In genomic region chr3:150610681-150611101, GRCm38 (mm10) we compare ENCODE assay signal across 7 mouse cellular contexts.
A peak's percentile ranks its signal among the peaks of the same experiment; 100 is the strongest.
DNase-seq lines count a peak whose midpoint lies in the region; ATAC-seq and TF ChIP-seq lines count a peak whose summit lies in the region.

No protein-coding gene starts in this region.

- H3K27ac ChIP-seq in forebrain, postnatal 0 days (ENCODE audit: low read depth, low read length) = 0 out of 2 replicates have a peak overlapping the region, but pooled peaks have one; percentile 42
- H3K27ac ChIP-seq in heart, postnatal 0 days (ENCODE audit: low read depth) = peak overlapping the region; percentile 66
- H3K27ac ChIP-seq in macrophage = no peak overlapping the region

- ATAC-seq in forebrain, postnatal 0 days = peak; percentile 74
- peak; percentile 64; the same call in 1 of the 2 replicates for ATAC-seq in heart, postnatal 0 days (ENCODE audit: insufficient read depth, low read depth)

- no peak for TF ChIP-seq CTCF in brain, embryonic 14.5 days (IDR thresholded peaks at IDR 0.05; ENCODE audit: borderline replicate concordance, extremely low read depth, insufficient read depth, insufficient read length)
- TF ChIP-seq CTCF in forebrain, postnatal 0 days (IDR thresholded peaks at IDR 0.05; ENCODE audit: low read depth) = no peak
- TF ChIP-seq CTCF in heart, postnatal 0 days (IDR thresholded peaks at IDR 0.05; ENCODE audit: low read depth) = no peak

- no peak for TF ChIP-seq POLR2A in brain, embryonic 14.5 days (IDR thresholded peaks at IDR 0.05; ENCODE audit: borderline replicate concordance, extremely low read depth, insufficient read depth, insufficient read length, poor library complexity, severe bottlenecking)

- no peaks in the 10 kb centered on the region for H3K27me3 ChIP-seq in forebrain, postnatal 0 days (ENCODE audit: insufficient read depth, low read length)
- H3K27me3 ChIP-seq in heart, postnatal 0 days (ENCODE audit: control insufficient read depth, insufficient read depth, low read length) = no peaks in the 10 kb centered on the region

- no peak for TF ChIP-seq EP300 in heart, postnatal 0 days (IDR thresholded peaks at IDR 0.05; ENCODE audit: low read depth)

- no peak overlapping the region for H3K9ac ChIP-seq in forebrain, postnatal 0 days
- H3K9ac ChIP-seq in heart, postnatal 0 days (replicated peaks; ENCODE audit: low read depth, low read length) = peak overlapping the region; percentile 54

- no peaks in the 10 kb centered on the region for H3K9me3 ChIP-seq in forebrain, postnatal 0 days (ENCODE audit: low read length)
- H3K9me3 ChIP-seq in heart, postnatal 0 days (replicated peaks; ENCODE audit: control insufficient read depth, low read length) = no peaks in the 10 kb centered on the region

- no peaks in the 10 kb centered on the region for H3K4me1 ChIP-seq in forebrain, postnatal 0 days (ENCODE audit: insufficient read depth)
- no peaks in the 10 kb centered on the region for H3K4me1 ChIP-seq in heart, postnatal 0 days (ENCODE audit: control insufficient read depth, insufficient read depth)

- H3K4me3 ChIP-seq in forebrain, postnatal 0 days (ENCODE audit: low read depth, low read length) = peak overlapping the region; percentile 19; the same call in 1 of the 2 replicates
- H3K4me3 ChIP-seq in heart, postnatal 0 days (ENCODE audit: low read depth, low read length) = peak overlapping the region; percentile 51
- H3K4me3 ChIP-seq in macrophage (ENCODE audit: inconsistent target) = peak overlapping the region; percentile 7; the same call in 1 of the 2 replicates

- no peaks in the 10 kb centered on the region for H3K36me3 ChIP-seq in forebrain, postnatal 0 days (ENCODE audit: insufficient read depth)
- no peaks in the 10 kb centered on the region for H3K36me3 ChIP-seq in heart, postnatal 0 days (replicated peaks; ENCODE audit: control insufficient read depth, insufficient read depth, low read length)
- no peaks in the 10 kb centered on the region for H3K36me3 ChIP-seq in macrophage (ENCODE audit: inconsistent target)

- H3K4me2 ChIP-seq in forebrain, postnatal 0 days (ENCODE audit: low read depth) = peak overlapping the region; percentile 40
- H3K4me2 ChIP-seq in heart, postnatal 0 days (ENCODE audit: low read depth, low read length) = peak overlapping the region; percentile 65

- 46% methylated on average over 15 of the region's 15 CpGs for WGBS in forebrain, postnatal 0 days
- WGBS in heart, postnatal 0 days = 21% methylated on average over 15 of the region's 15 CpGs
- 39% methylated on average over 15 of the region's 15 CpGs for WGBS in macrophage (ENCODE audit: missing documents)

- DNase-seq in adipocyte (ENCODE audit: low spot score) = peak; percentile 40
- peak; percentile 88 for DNase-seq in brain, embryonic 14.5 days (ENCODE audit: low read depth)
- peak; percentile 80 for DNase-seq in forebrain, postnatal 0 days
- peak; percentile 56 for DNase-seq in heart, postnatal 0 days (ENCODE audit: low spot score)
- DNase-seq in left cerebral cortex, adult 8-10 months (ENCODE audit: low spot score in 2 of 2) = peak; percentile 30 to 48
- peak; percentile 35 for DNase-seq in urinary bladder, postnatal 10 days (ENCODE audit: low spot score)

- H3K79me2 ChIP-seq in macrophage (ENCODE audit: inconsistent target) = no peaks in the 10 kb centered on the region

Comparison
In these comparisons a context has a peak if more than half of its experiments do, and no peak if none do; other contexts are left out.
1. DNase-seq: peak in every context shown above with its lines; median percentile 88 in brain, embryonic 14.5 days; 80 in forebrain, postnatal 0 days; 56 in heart, postnatal 0 days; 40 in adipocyte; 39 in left cerebral cortex, adult 8-10 months; 35 in urinary bladder, postnatal 10 days.